Mouse (Mus musculus) thymus, postnatal 25 days (tissue): ENCODE measurements at regions not wholly inside any gene's neighbourhood (a gene's known extent, or its start where the extent isn't known, plus 50 kb on each side); places are given as distances from the start of the nearest gene placed in this dataset.
"Not testable (repeated sequence)": the region's sequence is repeated elsewhere in the genome, so short reads cannot be mapped to it uniquely, and the experiment has no call there.

ENCODE experiments used
- DNase-seq: peaks from one replicate; pipeline ENCODE4 v3.0.0; 2022

- no peak for DNase-seq
Measured at GRCm38 (mm10) chrX:93888480-93888879, 56.5 kb upstream of the Pdk3 start.

- DNase-seq: no peak
Measured at GRCm38 (mm10) chrX:93888966-93889365, 57.0 kb upstream of the Pdk3 start.

GRCm38 (mm10) chrX:93889394-93890042, 57.5 kb upstream of the Pdk3 start:
- DNase-seq: peak; percentile 58

GRCm38 (mm10) chrX:93896838-93897820, 65.1 kb upstream of the Pdk3 start:
- DNase-seq: no peak

- no peak for DNase-seq
Measured at GRCm38 (mm10) chrX:93903209-93903608, 65.2 kb upstream of the AU015836 start.

GRCm38 (mm10) chrX:93905531-93905930, 62.9 kb upstream of the AU015836 start:
- no peak for DNase-seq

GRCm38 (mm10) chrX:93911087-93911840, 57.2 kb upstream of the AU015836 start:
- DNase-seq: peak; percentile 47

- DNase-seq: no peak
Measured at GRCm38 (mm10) chrX:93915548-93915947, 52.9 kb upstream of the AU015836 start.

- not testable (repeated sequence) for DNase-seq
Measured at GRCm38 (mm10) chrX:93917367-93917766, 51.1 kb upstream of the AU015836 start.
